Mouse (Mus musculus) heart, embryonic 10.5 days (tissue): ENCODE measurements around the gene Kcnc1. TPM values are rescaled to one million over a fixed set of nuclear protein-coding genes. Genes with fewer than 3 reads are reported as not detected.

Source experiments
- DNase-seq: peaks from one replicate; pipeline ENCODE4 v3.0.0-alpha.2; 2017; ENCODE audit warnings: low spot score
- H3K27ac ChIP-seq: fragments of 300-500 bp; sonication (generic); 2 replicates; pipeline ENCODE4 v1.5.1; 2016; ENCODE audit warnings: mild to moderate bottlenecking
- H3K27me3 ChIP-seq: fragments of 300-500 bp; sonication (generic); 2 replicates; pipeline ENCODE4 v1.6.1; 2016; ENCODE audit warnings: mild to moderate bottlenecking; ENCODE audit not compliant: poor library complexity, insufficient read depth, severe bottlenecking
- H3K36me3 ChIP-seq: fragments of 300-500 bp; sonication (generic); 2 replicates; pipeline ENCODE4 v1.6.1; 2016; ENCODE audit warnings: mild to moderate bottlenecking, moderate library complexity
- H3K4me1 ChIP-seq: fragments of 300-500 bp; sonication (generic); 2 replicates; pipeline ENCODE4 v1.6.1; 2016; ENCODE audit warnings: mild to moderate bottlenecking
- H3K4me3 ChIP-seq: fragments of 300-500 bp; sonication (generic); 2 replicates; pipeline ENCODE4 v1.5.1; 2016; ENCODE audit warnings: mild to moderate bottlenecking, moderate library complexity
- H3K9me3 ChIP-seq: fragments of 300-500 bp; sonication (generic); 2 replicates; pipeline ENCODE4 v1.6.1; 2016; ENCODE audit warnings: mild to moderate bottlenecking, moderate library complexity
- WGBS: fragments of 180-500 bp; shearing (Covaris S2); methylation state at CpG from one replicate; pipeline ENCODE4 v1.1.7; 2016; 5-methylcytosine and 5-hydroxymethylcytosine counted together
- polyA plus RNA-seq: library from polyadenylated mRNA; unstranded; fragments of >200 nt; fragmentation: Nextera tagmentation; extraction: Ambion mirVana; gene quantifications from 2 replicates; pipeline ENCODE4 v1.2.1, GENCODE M21; 2016

Gene Kcnc1
- polyA plus RNA-seq, 1 experiment from 2014 or later: 0.04 TPM

- H3K36me3 ChIP-seq: no peaks in the 10 kb centered on the region
- peaks cover 96% of the 10 kb centered on the region for H3K27me3 ChIP-seq
- H3K9me3 ChIP-seq: no peaks in the 10 kb centered on the region
- no peak for DNase-seq
- 3% methylated on average over 22 of the region's 22 CpGs for WGBS
- peak overlapping the region; percentile 27; the same call in 1 of the 2 replicates for H3K4me3 ChIP-seq
- peaks cover 20% of the 10 kb centered on the region for H3K4me1 ChIP-seq
- no peak overlapping the region for H3K27ac ChIP-seq
These were observed 18.2 kb upstream of the Kcnc1 start for GRCm38 (mm10) chr7:46378123-46378522.

GRCm38 (mm10) chr7:46378983-46379382, 17.3 kb upstream of the Kcnc1 start:
- Histone ChIP-seq H3K4me3 (no peak overlapping the region), H3K4me1 (peaks cover 20% of the 10 kb centered on the region), H3K9me3 (no peaks in the 10 kb centered on the region), H3K27me3 (peaks cover 91% of the 10 kb centered on the region), H3K36me3 (no peaks in the 10 kb centered on the region), H3K27ac (no peak overlapping the region)
- 11% methylated on average over 16 of the region's 16 CpGs for WGBS
- no peak for DNase-seq

GRCm38 (mm10) chr7:46380625-46381024, 15.7 kb upstream of the Kcnc1 start:
- Histone ChIP-seq H3K9me3 (no peaks in the 10 kb centered on the region), H3K36me3 (no peaks in the 10 kb centered on the region), H3K4me1 (peaks cover 20% of the 10 kb centered on the region), H3K27ac (no peak overlapping the region), H3K27me3 (peaks cover 74% of the 10 kb centered on the region), H3K4me3 (no peak overlapping the region)
- WGBS: 68% methylated on average over 9 of the region's 9 CpGs
- no peak for DNase-seq

GRCm38 (mm10) chr7:46387430-46387829, 8.9 kb upstream of the Kcnc1 start:
- Histone ChIP-seq H3K4me1 (no peaks in the 10 kb centered on the region), H3K36me3 (no peaks in the 10 kb centered on the region), H3K27me3 (peaks cover 38% of the 10 kb centered on the region), H3K9me3 (no peaks in the 10 kb centered on the region), H3K27ac (no peak overlapping the region), H3K4me3 (no peak overlapping the region)
- no peak for DNase-seq
- 82% methylated on average over 3 of the region's 3 CpGs for WGBS

GRCm38 (mm10) chr7:46389456-46390085, 6.7 kb upstream of the Kcnc1 start:
- Histone ChIP-seq H3K9me3 (no peaks in the 10 kb centered on the region), H3K27me3 (peaks cover 44% of the 10 kb centered on the region), H3K4me3 (no peak overlapping the region), H3K27ac (no peak overlapping the region), H3K36me3 (no peaks in the 10 kb centered on the region), H3K4me1 (no peaks in the 10 kb centered on the region)
- no peak for DNase-seq
- WGBS: 77% methylated on average over 10 of the region's 10 CpGs

- H3K27ac ChIP-seq: no peak overlapping the region
- no peaks in the 10 kb centered on the region for H3K36me3 ChIP-seq
- no peaks in the 10 kb centered on the region for H3K4me1 ChIP-seq
- no peaks in the 10 kb centered on the region for H3K9me3 ChIP-seq
- DNase-seq: no peak
- H3K27me3 ChIP-seq: peaks cover 51% of the 10 kb centered on the region
- 61% methylated on average over 4 of the region's 4 CpGs for WGBS
- no peak overlapping the region for H3K4me3 ChIP-seq
These were observed 6.1 kb upstream of the Kcnc1 start for GRCm38 (mm10) chr7:46390226-46390625.

GRCm38 (mm10) chr7:46391701-46392100, 4.6 kb upstream of the Kcnc1 start:
- 59% methylated on average over 5 of the region's 5 CpGs for WGBS
- no peaks in the 10 kb centered on the region for H3K9me3 ChIP-seq

GRCm38 (mm10) chr7:46393116-46393515, 3.2 kb upstream of the Kcnc1 start:
- H3K36me3 ChIP-seq: no peaks in the 10 kb centered on the region
- H3K27ac ChIP-seq: no peak overlapping the region
- H3K4me1 ChIP-seq: peaks cover 26% of the 10 kb centered on the region
- H3K9me3 ChIP-seq: no peaks in the 10 kb centered on the region
- H3K4me3 ChIP-seq: no peak overlapping the region
- 0% methylated on average over 2 of the region's 2 CpGs for WGBS
- DNase-seq: peak; percentile 84
- peaks cover 68% of the 10 kb centered on the region for H3K27me3 ChIP-seq

More at GRCm38 (mm10) chr7:46391701-46392100, 4.6 kb upstream of the Kcnc1 start:
- Histone ChIP-seq H3K27ac (no peak overlapping the region), H3K27me3 (peaks cover 59% of the 10 kb centered on the region), H3K4me1 (peaks cover 11% of the 10 kb centered on the region), H3K36me3 (no peaks in the 10 kb centered on the region), H3K4me3 (no peak overlapping the region)
- no peak for DNase-seq

- no peak overlapping the region for H3K4me3 ChIP-seq
- H3K27me3 ChIP-seq: peaks cover 75% of the 10 kb centered on the region
- WGBS: 30% methylated on average over 12 of the region's 12 CpGs
- H3K36me3 ChIP-seq: no peaks in the 10 kb centered on the region
- H3K9me3 ChIP-seq: no peaks in the 10 kb centered on the region
- peaks cover 26% of the 10 kb centered on the region for H3K4me1 ChIP-seq
- no peak for DNase-seq
- no peak overlapping the region for H3K27ac ChIP-seq
These were observed 2.4 kb upstream of the Kcnc1 start for GRCm38 (mm10) chr7:46393718-46394511.

- no peak overlapping the region for H3K4me3 ChIP-seq
- no peak for DNase-seq
- H3K9me3 ChIP-seq: no peaks in the 10 kb centered on the region
- peaks cover 26% of the 10 kb centered on the region for H3K4me1 ChIP-seq
- H3K36me3 ChIP-seq: no peaks in the 10 kb centered on the region
- H3K27me3 ChIP-seq: peaks cover 79% of the 10 kb centered on the region
- WGBS: 49% methylated on average over 4 of the region's 4 CpGs
- no peak overlapping the region for H3K27ac ChIP-seq
These were observed 1.4 kb upstream of the Kcnc1 start for GRCm38 (mm10) chr7:46394933-46395332.

- Histone ChIP-seq H3K4me3 (peak overlapping the region; percentile 65; the same call in 1 of the 2 replicates), H3K9me3 (no peaks in the 10 kb centered on the region), H3K4me1 (peaks cover 26% of the 10 kb centered on the region), H3K27ac (no peak overlapping the region), H3K36me3 (no peaks in the 10 kb centered on the region), H3K27me3 (peaks cover 85% of the 10 kb centered on the region)
- 43% methylated on average over 6 of the region's 6 CpGs for WGBS
- no peak for DNase-seq
These were observed 726 bp upstream of the Kcnc1 start for GRCm38 (mm10) chr7:46395571-46395970.

GRCm38 (mm10) chr7:46396928-46397731, 833 bp downstream of the Kcnc1 start:
- no peak overlapping the region for H3K27ac ChIP-seq
- no peak for DNase-seq
- H3K36me3 ChIP-seq: no peaks in the 10 kb centered on the region
- peaks cover 90% of the 10 kb centered on the region for H3K27me3 ChIP-seq
- H3K9me3 ChIP-seq: no peaks in the 10 kb centered on the region
- peaks cover 26% of the 10 kb centered on the region for H3K4me1 ChIP-seq
- 1% methylated on average over 63 of the region's 64 CpGs for WGBS
- H3K4me3 ChIP-seq: peak overlapping the region; percentile 65
